Mouse (Mus musculus) cerebellum, postnatal 36 days (tissue): ENCODE results near the gene Tradd.
"Not testable (repeated sequence)": the region's sequence is repeated elsewhere in the genome, so short reads cannot be mapped to it uniquely, and the experiment has no call there.

Experiments used
- DNase-seq, 2 experiments: peaks; one replicate each; pipeline ENCODE4 v3.0.0; 2021 to 2022; ENCODE audit warnings: mixed read lengths in 2 of 2

Gene Tradd

DNA sequence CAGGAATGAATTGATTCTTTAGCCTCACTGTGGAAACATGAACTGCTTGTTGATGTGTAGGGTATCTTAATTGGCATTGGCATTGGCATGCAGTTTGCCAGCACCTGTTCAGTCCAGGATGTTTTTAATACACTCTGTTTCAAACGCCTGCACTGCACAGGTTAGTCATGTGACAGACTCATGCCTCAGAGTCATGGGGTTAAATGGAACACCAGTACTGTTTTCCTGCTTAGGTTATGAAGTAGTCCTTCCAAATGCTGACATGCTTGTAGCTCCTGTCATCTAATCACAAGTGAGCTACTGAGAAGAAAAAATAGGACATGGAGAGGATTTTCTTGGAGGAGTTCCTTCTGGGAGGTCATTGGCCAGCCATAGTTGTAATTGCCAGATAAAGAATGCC, 29.2 kb downstream of the Tradd start:
- no peak for DNase-seq

DNA sequence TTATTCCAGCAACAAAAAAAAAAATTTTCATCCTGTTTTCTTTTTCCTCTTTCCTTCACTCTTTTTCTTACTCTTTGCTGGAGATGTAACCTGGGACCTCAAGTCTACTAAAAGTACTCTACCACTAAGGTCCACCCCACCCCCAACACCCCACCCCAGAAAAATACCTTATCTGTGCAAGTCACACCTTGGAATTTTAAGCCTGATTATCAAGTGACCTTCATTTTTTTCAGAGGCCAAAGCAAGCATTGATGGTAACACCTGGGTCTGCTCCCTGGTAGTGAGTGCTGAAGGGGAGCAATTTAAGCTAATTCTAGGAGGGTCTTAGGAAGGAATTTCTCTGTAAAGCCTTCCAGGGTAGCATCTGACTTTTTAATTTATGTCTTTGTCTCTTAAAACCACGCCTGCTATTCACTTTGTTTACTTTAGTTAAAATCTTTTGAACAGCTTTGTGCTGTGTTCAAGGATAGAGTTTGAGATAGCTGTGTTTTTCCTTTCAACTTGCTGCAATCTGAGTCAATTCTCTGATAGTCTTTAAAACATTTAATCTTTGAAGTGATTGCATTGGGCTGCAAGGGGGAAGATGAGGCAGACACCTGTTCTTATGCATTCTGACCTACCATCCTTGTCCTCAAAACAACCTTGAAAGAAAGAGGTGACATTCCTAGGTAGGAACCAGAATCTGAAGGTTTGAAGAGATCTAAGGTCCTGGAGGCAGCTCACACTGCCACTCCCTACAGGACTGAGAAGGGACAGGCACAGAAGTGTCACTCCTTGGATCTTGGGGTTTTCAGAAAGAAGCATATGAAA, 31.1 kb downstream of the Tradd start:
- DNase-seq: no peak

- DNase-seq: not testable (repeated sequence)
Observed at GRCm38 (mm10) chr8:105232321-105232693, 32.1 kb downstream of the Tradd start.

GRCm38 (mm10) chr8:105231503-105232320, 32.7 kb downstream of the Tradd start:
- no peak for DNase-seq

- no peak for DNase-seq
Observed at GRCm38 (mm10) chr8:105225917-105226316, 38.5 kb downstream of the Tradd start.

- no peak for DNase-seq
Observed at GRCm38 (mm10) chr8:105225272-105225593, 39.2 kb downstream of the Tradd start.

GRCm38 (mm10) chr8:105224413-105225271, 39.8 kb downstream of the Tradd start, which contains the start of gene D230025D16Rik:
Gene D230025D16Rik, plus strand, starts transcription at chr8:105225145.
- peak; percentile 95 to 96 for DNase-seq

GRCm38 (mm10) chr8:105223850-105224249, 40.6 kb downstream of the Tradd start:
- no peak for DNase-seq

DNA sequence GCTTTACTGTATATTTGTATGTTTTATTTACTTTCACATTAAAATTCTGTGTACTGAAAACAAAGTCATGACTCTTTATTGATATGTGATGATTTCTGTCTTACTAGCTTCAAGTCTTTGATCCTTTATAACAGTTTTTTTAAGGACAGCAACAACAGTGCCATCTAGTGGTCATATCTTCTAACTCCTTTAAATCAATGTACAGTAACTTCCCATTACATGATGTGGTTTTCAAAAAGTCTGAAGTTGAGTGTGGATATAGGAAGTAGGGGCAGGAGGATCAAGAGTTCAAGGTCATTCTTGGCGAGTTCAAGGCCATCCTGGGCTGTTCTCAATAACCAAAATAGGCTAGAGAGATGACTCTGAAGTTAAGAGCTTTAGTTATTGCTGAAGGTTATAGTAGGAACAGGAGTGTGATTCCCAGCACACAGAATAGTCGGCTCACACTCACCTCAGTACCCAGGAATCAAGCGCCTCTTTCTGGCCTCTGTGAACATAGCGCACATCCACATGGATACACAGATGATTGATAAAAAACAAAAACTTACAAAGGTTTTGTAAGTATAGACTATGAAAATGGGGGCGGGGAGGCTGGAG, 46.4 kb downstream of the Tradd start:
- DNase-seq: no peak

GRCm38 (mm10) chr8:105214104-105214503, 50.3 kb downstream of the Tradd start:
- DNase-seq: no peak

DNA sequence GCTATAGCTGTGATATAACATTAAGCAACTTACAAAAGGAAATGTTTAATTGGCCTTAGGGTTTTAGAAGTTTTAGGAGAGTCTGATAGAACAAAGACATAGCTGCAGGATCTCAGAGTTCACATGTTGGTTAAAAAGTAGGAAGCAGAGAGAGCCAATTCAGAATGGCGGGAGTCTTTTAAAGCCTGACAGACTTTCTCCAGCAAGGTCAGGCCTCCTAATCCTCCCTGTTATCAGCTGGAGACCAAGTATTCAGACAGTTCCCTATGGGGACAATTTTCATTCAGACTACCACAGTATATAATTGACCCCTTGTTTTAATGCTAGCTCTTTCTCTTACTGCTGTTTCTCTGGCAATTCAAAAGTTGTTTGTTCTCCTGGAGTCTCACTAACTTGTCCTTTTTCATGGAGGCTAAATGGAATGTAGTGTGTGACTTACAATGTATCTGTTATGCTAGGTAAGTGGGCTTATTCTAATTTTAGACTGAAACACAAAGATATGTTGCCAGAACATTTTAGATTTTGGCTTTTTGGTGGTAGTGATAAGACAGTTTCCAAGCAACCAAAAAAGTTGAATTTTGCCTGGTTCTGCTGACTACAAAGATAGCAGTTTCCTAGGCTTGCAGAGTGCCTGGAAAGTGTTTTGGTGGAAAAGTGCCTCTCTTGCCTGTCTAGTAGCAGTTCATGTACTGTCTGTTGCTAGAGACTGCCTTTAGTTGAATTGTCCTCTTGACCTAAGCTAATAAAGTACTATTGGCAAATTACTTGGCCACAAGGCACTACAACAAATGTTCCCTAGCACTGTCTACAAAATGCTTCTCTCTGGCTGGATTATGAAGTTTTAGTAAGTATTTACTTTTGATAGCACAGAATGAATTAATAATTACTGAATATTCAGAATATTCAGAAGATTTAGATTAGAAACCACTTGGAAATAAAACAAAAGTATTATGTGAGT, 55.0 kb downstream of the Tradd start:
- no peak for DNase-seq
